Mouse (Mus musculus) forebrain, embryonic 11.5 days (tissue): Measurements from ENCODE around the gene Xpc. TPM values are rescaled to one million over a fixed set of nuclear protein-coding genes. Genes with fewer than 3 reads are reported as not detected.

Experiments
- ATAC-seq: fragments of 200-750 bp; cut with Nextera tagmentation; replicated peaks from 2 replicates; pipeline ENCODE4 v1.8.0; 2017; ENCODE audit warnings: moderate TSS enrichment; ENCODE audit not compliant: low FRiP score
- DNase-seq: peaks from one replicate; pipeline ENCODE4 v3.0.0-alpha.2; 2017; ENCODE audit warnings: low spot score
- H3K27ac ChIP-seq: fragments of 300-500 bp; sonication (generic); 2 replicates; pipeline ENCODE4 v1.5.1; 2014; ENCODE audit warnings: low read depth, low read length
- H3K27me3 ChIP-seq: fragments of 300-500 bp; sonication (generic); 2 replicates; pipeline ENCODE4 v1.6.1; 2014; ENCODE audit warnings: mild to moderate bottlenecking, low read length, mixed read lengths; ENCODE audit not compliant: control insufficient read depth, insufficient read depth
- H3K36me3 ChIP-seq: fragments of 300-500 bp; sonication (generic); 2 replicates; pipeline ENCODE4 v1.6.1; 2014; ENCODE audit warnings: mild to moderate bottlenecking, low read length, moderate library complexity, mixed read lengths; ENCODE audit not compliant: control insufficient read depth, insufficient read depth
- H3K4me1 ChIP-seq: fragments of 300-500 bp; sonication (generic); replicated peaks from 2 replicates; pipeline ENCODE4 v1.6.1; 2014; ENCODE audit warnings: low read length, mixed read lengths; ENCODE audit not compliant: control insufficient read depth, insufficient read depth
- H3K4me2 ChIP-seq: fragments of 300-500 bp; sonication (generic); 2 replicates; pipeline ENCODE4 v1.6.1; 2014; ENCODE audit warnings: low read depth, mild to moderate bottlenecking, low read length, moderate library complexity, mixed read lengths; ENCODE audit not compliant: severe bottlenecking
- H3K4me3 ChIP-seq: fragments of 300-500 bp; sonication (generic); 2 replicates; pipeline ENCODE4 v1.5.1; 2014; ENCODE audit warnings: low read depth, low read length
- H3K9ac ChIP-seq: fragments of 300-500 bp; sonication (generic); 2 replicates; pipeline ENCODE4 v1.6.1; 2014; ENCODE audit warnings: low read length
- H3K9me3 ChIP-seq: fragments of 300-500 bp; sonication (generic); 2 replicates; pipeline ENCODE4 v1.6.1; 2016; ENCODE audit warnings: low read length, mixed read lengths; ENCODE audit not compliant: control insufficient read depth
- WGBS: fragments of 180-500 bp; shearing (Covaris S2); extraction: QIAGEN DNeasy Blood & Tissue Kit; methylation state at CpG from one replicate; pipeline ENCODE4 v1.1.7; 2014; 5-methylcytosine and 5-hydroxymethylcytosine counted together
- polyA plus RNA-seq: library from polyadenylated mRNA; unstranded; fragments of >200 nt; fragmentation: Nextera tagmentation; extraction: Ambion mirVana; gene quantifications from 2 replicates; pipeline ENCODE4 v1.2.1, GENCODE M21; 2014

Xpc gene
- polyA plus RNA-seq, 1 experiment from 2014 or later, result 22.5 TPM

- H3K4me2 ChIP-seq, result no peak overlapping the region
- no peaks in the 10 kb centered on the region for H3K27me3 ChIP-seq
These were observed 1.6 kb downstream of the Xpc start for GRCm38 (mm10) chr6:91514135-91514534.

GRCm38 (mm10) chr6:91510211-91510610, 5.5 kb downstream of the Xpc start:
- H3K36me3 ChIP-seq, result peaks cover 2% of the 10 kb centered on the region; the same call in 1 of the 2 replicates
- 88% methylated on average over 10 of the region's 10 CpGs for WGBS
- DNase-seq (no peak), ATAC-seq (no peak)
- H3K9me3 ChIP-seq, result no peaks in the 10 kb centered on the region
- no peaks in the 10 kb centered on the region for H3K27me3 ChIP-seq
- no peaks in the 10 kb centered on the region for H3K4me1 ChIP-seq
- H3K4me2 ChIP-seq, result no peak overlapping the region
- H3K27ac ChIP-seq, result no peak overlapping the region
- H3K4me3 ChIP-seq, result no peak overlapping the region
- no peak overlapping the region for H3K9ac ChIP-seq

More at GRCm38 (mm10) chr6:91514135-91514534, 1.6 kb downstream of the Xpc start:
- H3K4me3 ChIP-seq, result no peak overlapping the region
- no peaks in the 10 kb centered on the region for H3K9me3 ChIP-seq
- ATAC-seq, result no peak
- no peak for DNase-seq
- H3K36me3 ChIP-seq, result no peaks in the 10 kb centered on the region; the same call in 1 of the 2 replicates
- H3K9ac ChIP-seq, result no peak overlapping the region
- H3K27ac ChIP-seq, result no peak overlapping the region
- H3K4me1 ChIP-seq, result peaks cover 4% of the 10 kb centered on the region

- no peak for ATAC-seq
- H3K4me3 ChIP-seq, result no peak overlapping the region
- peak; percentile 88 for DNase-seq
- WGBS, result 46% methylated on average over 7 of the region's 7 CpGs
- H3K27me3 ChIP-seq, result no peaks in the 10 kb centered on the region
- H3K27ac ChIP-seq, result no peak overlapping the region
- no peak overlapping the region for H3K4me2 ChIP-seq
- H3K4me1 ChIP-seq, result no peaks in the 10 kb centered on the region
- H3K36me3 ChIP-seq, result peaks cover 2% of the 10 kb centered on the region; the same call in 1 of the 2 replicates
- no peaks in the 10 kb centered on the region for H3K9me3 ChIP-seq
- H3K9ac ChIP-seq, result no peak overlapping the region
These were observed 6.4 kb downstream of the Xpc start for GRCm38 (mm10) chr6:91509326-91509725.

GRCm38 (mm10) chr6:91508041-91508440, 7.6 kb downstream of the Xpc start:
- no peaks in the 10 kb centered on the region for H3K4me1 ChIP-seq
- WGBS, result 81% methylated on average over 3 of the region's 3 CpGs
- ATAC-seq (no peak), DNase-seq (no peak)
- H3K4me2 ChIP-seq, result no peak overlapping the region
- H3K36me3 ChIP-seq, result peaks cover 13% of the 10 kb centered on the region; the same call in 1 of the 2 replicates
- H3K4me3 ChIP-seq, result no peak overlapping the region
- H3K27me3 ChIP-seq, result no peaks in the 10 kb centered on the region
- H3K27ac ChIP-seq, result no peak overlapping the region
- H3K9me3 ChIP-seq, result no peaks in the 10 kb centered on the region
- no peak overlapping the region for H3K9ac ChIP-seq

- no peak overlapping the region for H3K27ac ChIP-seq
- H3K4me3 ChIP-seq, result no peak overlapping the region
- no peak overlapping the region for H3K4me2 ChIP-seq
- no peaks in the 10 kb centered on the region for H3K9me3 ChIP-seq
- 91% methylated on average over 5 of the region's 5 CpGs for WGBS
- no peak for ATAC-seq
- DNase-seq, result no peak
- no peaks in the 10 kb centered on the region for H3K27me3 ChIP-seq
- no peaks in the 10 kb centered on the region for H3K4me1 ChIP-seq
- no peak overlapping the region for H3K9ac ChIP-seq
- peaks cover 13% of the 10 kb centered on the region; the same call in 1 of the 2 replicates for H3K36me3 ChIP-seq
These were observed 9.7 kb downstream of the Xpc start for GRCm38 (mm10) chr6:91506036-91506435.

- DNase-seq (no peak), ATAC-seq (no peak)
- Histone ChIP-seq H3K9me3 (no peaks in the 10 kb centered on the region), H3K4me3 (no peak overlapping the region), H3K4me2 (no peak overlapping the region), H3K36me3 (peaks cover 13% of the 10 kb centered on the region; the same call in 1 of the 2 replicates), H3K9ac (no peak overlapping the region), H3K4me1 (no peaks in the 10 kb centered on the region), H3K27ac (no peak overlapping the region), H3K27me3 (no peaks in the 10 kb centered on the region)
- 88% methylated on average over 1 of the region's 1 CpGs for WGBS
These were observed 12.4 kb downstream of the Xpc start for GRCm38 (mm10) chr6:91503302-91503701.

GRCm38 (mm10) chr6:91494526-91494925, 21.2 kb downstream of the Xpc start:
- Histone ChIP-seq H3K27me3 (no peaks in the 10 kb centered on the region), H3K9me3 (no peaks in the 10 kb centered on the region), H3K9ac (no peak overlapping the region), H3K27ac (no peak overlapping the region), H3K4me1 (no peaks in the 10 kb centered on the region), H3K4me2 (no peak overlapping the region), H3K36me3 (no peaks in the 10 kb centered on the region; the same call in 1 of the 2 replicates), H3K4me3 (no peak overlapping the region)
- WGBS, result 92% methylated on average over 8 of the region's 8 CpGs
- DNase-seq, result peak; percentile 44
- no peak for ATAC-seq

- Histone ChIP-seq H3K9me3 (no peaks in the 10 kb centered on the region), H3K9ac (no peak overlapping the region), H3K27ac (no peak overlapping the region), H3K27me3 (no peaks in the 10 kb centered on the region), H3K4me1 (no peaks in the 10 kb centered on the region), H3K36me3 (no peaks in the 10 kb centered on the region; the same call in 1 of the 2 replicates), H3K4me2 (no peak overlapping the region), H3K4me3 (no peak overlapping the region)
- ATAC-seq (no peak), DNase-seq (peak; percentile 37)
- WGBS, result 86% methylated on average over 10 of the region's 10 CpGs
These were observed 22.6 kb downstream of the Xpc start for GRCm38 (mm10) chr6:91493053-91493452.

DNA sequence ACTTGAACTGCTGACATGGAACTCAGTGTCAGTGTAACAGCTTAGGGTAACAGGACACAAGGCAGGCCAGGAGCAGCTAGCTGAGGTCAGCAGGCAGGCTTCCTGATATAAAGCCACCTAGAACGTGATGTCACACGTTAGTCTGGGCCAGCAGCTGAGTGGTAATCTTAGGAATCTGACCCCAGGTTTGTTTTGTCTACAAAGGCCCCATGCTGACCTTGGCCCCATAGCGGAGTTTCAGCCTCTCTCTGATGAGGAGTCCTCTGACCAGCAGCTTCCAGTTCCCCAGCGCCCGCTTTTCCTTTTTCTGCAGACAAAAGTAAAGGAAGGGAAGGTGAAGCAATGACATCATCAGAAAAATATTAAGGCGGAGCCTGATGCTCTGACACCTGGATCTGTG, 24.7 kb downstream of the Xpc start:
- WGBS, result 73% methylated on average over 6 of the region's 6 CpGs
- H3K27me3 ChIP-seq, result no peaks in the 10 kb centered on the region

More for the DNA sequence above, 24.7 kb downstream of the Xpc start:
- ATAC-seq (no peak), DNase-seq (no peak)
- Histone ChIP-seq H3K4me1 (no peaks in the 10 kb centered on the region), H3K4me3 (no peak overlapping the region), H3K4me2 (no peak overlapping the region), H3K36me3 (peaks cover 13% of the 10 kb centered on the region), H3K9ac (no peak overlapping the region), H3K9me3 (no peaks in the 10 kb centered on the region), H3K27ac (no peak overlapping the region)
